Mouse (Mus musculus): ENCODE measurements around the gene Hectd3.
A peak's percentile ranks its signal among the peaks of the same experiment; 100 is the strongest.

Hectd3 gene

DNA sequence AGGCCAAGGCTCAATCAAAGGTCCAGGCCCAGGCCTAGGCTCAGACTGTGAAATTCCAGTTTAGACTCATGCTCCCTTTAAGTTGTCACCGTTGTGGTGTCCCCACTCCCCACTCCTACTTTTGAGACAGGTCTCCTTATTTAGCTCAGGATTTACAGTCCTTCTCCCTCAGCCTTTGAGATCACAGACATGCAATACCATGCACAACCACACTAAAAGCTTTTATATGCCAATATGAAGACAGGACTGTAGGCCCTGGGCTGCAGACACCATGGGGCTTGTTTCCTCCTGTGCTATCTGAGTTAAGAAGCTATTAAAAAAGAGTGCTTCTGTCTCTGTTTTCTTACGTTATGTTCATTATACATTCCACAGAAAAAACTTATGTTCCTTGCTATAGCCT lies 22.6 kb downstream of the Hectd3 start:
- DNase-seq (ENCODE audit: low read depth): peak; percentile 29

DNA sequence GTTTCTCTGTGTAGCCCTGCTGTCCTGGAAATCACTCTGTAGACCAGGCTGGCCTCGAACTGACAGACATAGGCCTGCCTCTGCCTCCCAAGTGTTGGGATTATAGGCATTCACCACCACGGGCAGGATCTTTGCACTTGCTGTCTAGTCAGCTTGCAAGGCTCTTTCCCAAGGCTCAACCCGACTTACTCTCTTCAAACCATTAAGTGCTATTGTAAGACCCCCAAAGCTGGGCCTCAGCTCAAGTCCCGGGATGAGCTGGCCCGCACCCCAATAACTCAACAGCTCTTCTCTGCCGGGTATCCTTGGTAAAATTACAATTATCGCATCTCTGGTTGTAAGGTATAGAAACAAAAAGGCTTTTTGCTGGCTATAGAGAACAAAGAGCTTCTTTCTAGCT lies 23.2 kb downstream of the Hectd3 start:
- DNase-seq (ENCODE audit: low read depth): no peak

DNA sequence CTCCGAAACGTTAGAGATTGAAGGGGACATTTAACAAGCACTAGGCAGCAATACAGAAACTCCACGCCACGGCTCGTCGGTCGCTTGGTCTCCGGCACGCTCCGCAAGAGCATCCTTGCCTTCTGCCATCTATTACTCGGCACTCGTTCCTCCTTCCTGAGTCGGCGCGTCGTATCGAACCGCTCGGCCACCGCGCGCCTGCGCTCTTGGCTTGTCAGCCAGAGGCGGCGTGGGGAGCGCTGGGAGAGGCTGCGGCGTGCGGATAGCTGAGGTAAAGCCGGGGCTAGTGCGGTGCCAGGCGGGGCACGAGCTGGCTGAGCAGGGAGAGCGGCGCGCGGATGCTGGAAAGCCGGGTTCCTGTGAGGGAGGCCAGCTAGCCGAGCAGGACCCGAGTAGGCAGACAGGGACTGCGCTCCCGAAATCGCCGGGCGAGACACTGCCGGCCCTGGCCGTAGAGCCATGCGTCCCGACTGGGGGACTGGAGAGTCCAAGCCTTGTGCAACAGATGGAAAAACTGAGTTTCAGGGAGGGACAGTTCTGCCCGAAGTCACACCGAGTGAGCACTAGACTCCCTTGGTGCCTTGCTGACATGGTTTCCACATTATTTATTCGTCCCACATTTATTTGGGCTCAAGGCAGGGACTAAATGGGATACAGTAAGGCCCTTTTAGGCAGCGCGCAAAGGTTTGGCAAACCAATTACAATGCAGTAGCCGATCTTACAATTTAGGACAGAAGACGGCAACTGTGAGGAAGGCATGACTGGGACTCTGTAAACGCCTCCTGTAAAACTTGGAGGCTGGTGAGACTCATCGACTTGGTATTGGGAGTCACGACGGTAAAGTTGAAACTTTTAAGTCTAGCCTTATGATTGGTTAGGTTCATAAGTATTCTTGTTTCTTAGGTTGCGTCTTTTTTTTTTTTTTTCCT lies 24.4 kb downstream of the Hectd3 start, which contains the start of gene Eif2b3:
Gene Eif2b3, plus strand, starts transcription at position 197 of the 929 bp plus-strand sequence.
- peak; percentile 92 for DNase-seq (ENCODE audit: low read depth)

DNA sequence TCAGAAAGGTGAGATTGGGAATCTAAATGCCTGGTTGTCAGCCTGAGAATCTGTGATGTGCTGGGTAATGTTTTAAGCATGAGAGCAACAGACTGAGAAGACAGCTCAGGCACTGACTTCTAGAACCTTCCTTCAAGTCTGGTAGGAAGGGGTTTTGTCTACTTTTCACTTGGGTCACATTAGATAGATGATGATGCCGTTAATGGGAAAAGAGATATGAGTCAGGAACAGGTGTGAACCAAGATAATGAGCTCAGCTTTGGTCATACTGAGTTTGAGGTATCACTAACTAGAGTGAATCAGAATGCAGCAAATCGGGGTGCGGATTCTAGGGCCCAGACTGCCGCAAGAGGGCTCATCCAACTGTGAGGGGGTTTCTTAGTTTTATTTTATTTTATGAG lies 28.4 kb downstream of the Hectd3 start:
- DNase-seq (ENCODE audit: low read depth): no peak

DNA sequence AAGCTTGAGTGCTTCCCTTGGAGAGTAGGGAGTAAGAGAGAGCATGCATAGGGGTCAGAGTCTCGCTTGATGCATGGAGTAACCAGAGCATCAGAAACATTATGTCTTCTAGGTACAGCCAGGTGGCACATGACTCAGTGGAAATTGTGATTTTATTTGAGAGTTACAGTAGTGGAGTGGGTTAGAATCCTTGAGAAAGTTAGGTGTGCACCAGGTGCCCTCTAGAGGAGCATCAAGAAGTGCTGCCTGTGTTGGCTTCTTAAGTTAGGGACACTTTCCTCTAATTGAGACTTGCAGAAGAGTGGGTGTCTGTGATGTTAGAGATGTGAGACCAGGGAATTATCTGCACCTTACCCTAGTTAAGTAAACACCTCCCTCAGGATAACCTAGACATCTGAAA lies 36.0 kb downstream of the Hectd3 start:
- DNase-seq (ENCODE audit: low read depth): peak; percentile 45

DNA sequence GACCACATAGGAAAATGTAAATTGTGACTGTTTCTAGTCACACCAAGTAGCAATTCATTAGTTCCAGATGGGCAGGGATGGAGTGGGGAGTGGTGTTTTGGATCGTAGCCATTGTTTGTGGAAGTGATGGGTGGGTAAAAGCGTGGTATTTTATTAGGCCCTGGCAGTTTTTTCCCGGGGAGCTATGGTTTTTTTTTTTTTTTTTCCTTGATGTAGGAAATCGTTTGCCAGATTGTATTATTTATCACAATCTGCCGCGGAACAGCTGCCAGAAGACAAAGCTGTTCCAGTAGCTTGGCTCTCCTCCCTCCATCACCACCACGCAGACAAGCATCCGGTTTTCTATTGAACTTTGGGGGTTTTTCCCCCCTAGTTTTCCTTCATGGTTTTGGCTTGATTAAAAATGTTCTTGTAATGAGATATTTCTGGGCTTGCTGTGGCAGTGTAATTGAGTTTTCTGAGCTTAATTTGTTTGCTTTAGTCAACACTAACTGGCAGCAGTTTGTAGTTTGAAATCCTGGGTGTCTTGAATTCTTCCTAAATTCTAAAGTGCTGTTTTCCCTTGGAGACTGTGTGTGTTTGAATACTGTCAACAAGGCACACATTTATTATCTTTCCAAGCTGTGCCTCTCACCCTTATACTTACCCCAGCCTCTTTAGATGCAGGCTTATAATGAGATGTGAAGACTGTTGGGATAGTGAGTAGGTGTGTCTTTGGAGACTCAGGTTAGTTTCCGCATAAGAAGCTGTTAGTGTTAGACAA lies 45.0 kb downstream of the Hectd3 start:
- DNase-seq (ENCODE audit: low read depth): no peak

DNA sequence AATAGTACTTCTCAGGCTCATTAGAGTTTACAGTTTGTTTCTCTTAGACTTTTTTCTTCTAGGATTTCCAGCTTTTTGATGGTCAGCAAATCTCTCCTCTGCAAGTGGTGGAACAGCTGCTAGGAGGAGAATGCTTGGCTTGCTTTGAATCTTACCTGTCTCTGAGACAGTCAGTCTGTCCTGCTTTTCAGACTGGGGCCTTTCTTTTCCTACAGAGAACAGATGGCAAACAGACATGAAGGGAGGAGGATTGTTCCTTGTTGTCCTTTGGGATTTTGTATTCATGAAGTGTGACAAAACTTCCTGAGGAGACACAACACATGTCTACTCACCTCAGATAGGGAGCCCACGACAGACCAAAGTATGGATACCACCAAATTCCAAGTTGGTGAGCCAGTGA lies 45.7 kb downstream of the Hectd3 start:
- no peak for DNase-seq (ENCODE audit: low read depth)

DNA sequence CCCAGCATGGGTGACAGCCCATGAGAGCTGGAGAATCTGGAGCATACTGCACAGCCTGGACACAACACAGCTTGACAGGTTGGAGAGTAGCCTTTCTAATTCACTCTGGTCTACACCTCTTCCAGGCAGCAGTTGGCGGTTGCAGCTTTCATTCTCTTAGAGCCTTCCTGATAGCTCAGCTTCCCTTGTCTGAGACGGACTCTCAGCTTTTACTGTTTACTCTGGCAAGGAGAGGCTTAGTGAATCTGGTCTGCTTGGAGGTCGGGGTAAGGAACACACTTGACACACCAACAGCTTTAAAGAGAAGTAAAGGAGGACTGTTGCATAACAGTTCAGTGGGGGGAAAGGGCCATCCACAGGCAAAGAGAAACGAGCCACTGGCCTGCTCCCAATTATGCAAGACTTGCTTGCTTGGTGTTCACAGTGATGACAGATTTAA lies 46.2 kb downstream of the Hectd3 start:
- DNase-seq (ENCODE audit: low read depth): peak; percentile 74

DNA sequence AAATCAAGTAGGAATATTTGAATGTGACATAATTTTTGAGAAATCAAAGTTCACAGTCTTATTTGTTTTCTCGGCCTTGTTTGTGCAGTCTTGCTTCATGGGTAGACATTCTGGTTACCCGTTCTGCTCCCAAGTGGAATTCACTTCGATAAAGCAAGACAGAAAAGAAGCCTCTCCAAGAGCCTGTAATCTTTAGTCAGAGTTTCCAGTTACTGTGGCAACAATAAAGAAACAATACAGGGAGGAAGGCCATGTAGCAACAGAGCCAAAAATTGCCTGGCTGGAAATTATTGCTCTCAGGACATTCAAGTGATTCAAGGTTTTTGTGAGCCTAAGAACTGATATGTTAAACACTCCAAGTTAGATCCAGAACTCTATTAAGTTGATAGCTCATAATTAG lies 53.7 kb downstream of the Hectd3 start:
- DNase-seq (ENCODE audit: low read depth): peak; percentile 28

DNA sequence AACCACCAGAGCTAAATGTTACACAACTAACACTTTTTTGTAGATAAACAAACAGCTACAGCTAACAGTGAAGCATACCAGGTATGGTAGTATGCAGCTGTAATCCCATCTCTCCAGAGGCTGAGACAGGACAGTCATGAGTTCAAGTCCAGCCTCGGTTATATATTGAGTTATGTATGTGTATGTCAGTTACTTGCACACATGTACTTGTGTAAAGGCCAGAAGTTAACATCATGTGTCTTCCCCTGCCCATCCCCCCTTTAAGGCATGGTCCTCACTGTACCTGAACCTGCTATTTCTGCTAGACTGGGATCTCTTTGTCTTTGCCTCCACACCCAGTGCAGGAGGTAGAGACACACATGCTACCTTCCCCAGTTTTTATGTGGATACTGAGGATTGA lies 54.4 kb downstream of the Hectd3 start:
- no peak for DNase-seq (ENCODE audit: low read depth)

DNA sequence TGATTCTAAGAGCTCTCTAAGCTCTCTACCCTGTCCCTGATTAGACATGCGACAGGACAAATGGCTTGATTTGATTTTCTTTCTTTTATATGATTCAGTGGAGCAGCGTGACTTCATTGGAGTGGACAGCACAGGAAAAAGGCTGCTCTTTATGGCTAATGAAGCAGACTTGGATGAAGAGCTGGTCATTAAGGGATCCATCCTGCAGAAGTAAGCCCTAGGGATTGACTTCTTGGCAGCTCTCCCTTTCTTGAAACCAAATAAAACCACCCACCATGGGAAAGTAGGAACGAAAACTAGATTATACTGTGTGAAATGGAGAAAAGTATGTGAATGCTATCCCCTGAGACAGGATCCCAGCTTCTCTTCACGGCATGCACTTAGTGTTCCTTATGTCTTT lies 57.5 kb downstream of the Hectd3 start:
- no peak for DNase-seq (ENCODE audit: low read depth)

DNA sequence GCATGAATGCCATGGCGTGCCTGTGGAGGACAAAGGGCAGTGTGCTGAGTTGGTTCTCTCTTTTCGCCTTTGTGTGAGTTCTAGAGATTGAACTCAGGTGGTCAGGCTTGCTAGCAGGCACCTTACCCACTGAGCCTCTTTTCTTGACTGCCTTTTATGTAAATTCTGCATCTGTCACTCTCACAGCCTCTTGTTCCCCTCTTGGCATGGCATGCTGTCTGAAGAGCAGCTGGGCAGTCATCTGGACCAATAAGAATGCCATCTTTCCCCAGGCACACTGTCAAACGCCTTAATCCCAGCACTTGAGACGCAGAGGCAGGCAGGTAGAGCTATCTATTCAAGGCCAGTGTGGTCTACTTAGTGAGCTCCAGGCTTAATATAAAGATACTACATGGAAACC lies 58.8 kb downstream of the Hectd3 start:
- no peak for DNase-seq (ENCODE audit: low read depth)

All from 416B (cell line).